Mouse (Mus musculus) hindbrain, postnatal 0 days (tissue): ENCODE data around the gene Espl1. TPM values are rescaled to one million over a fixed set of nuclear protein-coding genes. Genes with fewer than 3 reads are reported as not detected.

Source experiments
- ATAC-seq: fragments of 200-750 bp; cut with Nextera tagmentation; 2 replicates; pipeline ENCODE4 v1.8.0; 2017; ENCODE audit warnings: mild to moderate bottlenecking, moderate TSS enrichment, moderate library complexity
- DNase-seq: peaks from one replicate; pipeline ENCODE4 v3.0.0-alpha.2; 2015; ENCODE audit warnings: low spot score
- H3K27ac ChIP-seq: fragments of 300-500 bp; sonication (generic); 2 replicates; pipeline ENCODE4 v1.5.1; 2014; ENCODE audit warnings: mild to moderate bottlenecking
- H3K27me3 ChIP-seq: fragments of 300-500 bp; sonication (generic); 2 replicates; pipeline ENCODE4 v1.6.1; 2014; ENCODE audit warnings: low read length, mixed read lengths; ENCODE audit not compliant: insufficient read depth
- H3K36me3 ChIP-seq: fragments of 300-500 bp; sonication (generic); 2 replicates; pipeline ENCODE4 v1.6.1; 2014; ENCODE audit warnings: low read length, mixed read lengths; ENCODE audit not compliant: insufficient read depth
- H3K4me1 ChIP-seq: fragments of 300-500 bp; sonication (generic); 2 replicates; pipeline ENCODE4 v1.6.1; 2014; ENCODE audit warnings: antibody characterized with exemption, low read length, mixed read lengths; ENCODE audit not compliant: insufficient read depth
- H3K4me2 ChIP-seq: fragments of 300-500 bp; sonication (generic); 2 replicates; pipeline ENCODE4 v1.6.1; 2014; ENCODE audit warnings: low read depth, mild to moderate bottlenecking, low read length, moderate library complexity, mixed read lengths
- H3K4me3 ChIP-seq: fragments of 300-500 bp; sonication (generic); 2 replicates; pipeline ENCODE4 v1.5.1; 2014; ENCODE audit warnings: low read length
- H3K9ac ChIP-seq: fragments of 300-500 bp; sonication (generic); replicated peaks from 2 replicates; pipeline ENCODE4 v1.6.1; 2014; ENCODE audit warnings: mild to moderate bottlenecking, low read length, moderate library complexity, mixed read lengths
- H3K9me3 ChIP-seq: fragments of 300-500 bp; sonication (generic); 2 replicates; pipeline ENCODE4 v1.6.1; 2016; ENCODE audit warnings: low read length, mixed read lengths
- CTCF ChIP-seq: IDR thresholded peaks from 2 replicates; pipeline ENCODE4 v1.5.1; 2016; ENCODE audit warnings: antibody characterized with exemption, control low read depth, low read depth
- WGBS: fragments of 180-500 bp; shearing (Covaris S2); extraction: QIAGEN DNeasy Blood & Tissue Kit; methylation state at CpG from one replicate; pipeline ENCODE4 v1.1.7; 2014; 5-methylcytosine and 5-hydroxymethylcytosine counted together
- polyA plus RNA-seq: library from polyadenylated mRNA; unstranded; fragments of >200 nt; fragmentation: Nextera tagmentation; extraction: Ambion mirVana; gene quantifications from 2 replicates; pipeline ENCODE4 v1.2.1, GENCODE M21; 2015
- total RNA-seq: library from RNA; depleted of rRNA; stranded (reverse); fragments of >200 nt; gene quantifications from 2 replicates; pipeline ENCODE4 v1.2.3, GENCODE M21; 2014

Gene Espl1
- total and polyA plus RNA-seq, 2 experiments from 2014 or later = 3.8 to 7.3 TPM

DNA sequence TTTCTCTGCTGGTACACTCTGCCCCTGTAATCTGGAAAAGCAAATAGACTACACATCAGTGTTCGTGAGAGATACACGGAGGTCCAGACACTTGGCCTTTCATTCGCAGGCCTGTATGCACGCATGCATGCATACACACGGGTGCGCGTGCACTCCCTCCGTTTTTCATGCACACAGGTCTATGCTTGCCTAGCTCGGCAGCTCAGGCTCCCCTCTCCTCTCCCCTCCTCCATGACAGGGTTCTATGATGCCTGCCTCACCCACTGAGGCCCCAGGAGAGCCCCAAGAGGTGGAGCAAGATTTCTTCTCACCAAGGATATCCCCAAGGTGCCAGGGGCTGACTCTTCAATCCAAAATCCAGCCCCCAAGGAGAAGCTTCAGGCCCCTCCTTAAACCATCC is 46.1 kb upstream of the Espl1 start:
- Histone ChIP-seq H3K9me3 (no peaks in the 10 kb centered on the region), H3K4me1 (0 out of 2 replicates have a peak, but pooled peaks cover 3% of the 10 kb centered on the region), H3K27ac (peak overlapping the region; percentile 51; the same call in 1 of the 2 replicates), H3K27me3 (0 out of 2 replicates have a peak, but pooled peaks cover 2% of the 10 kb centered on the region), H3K9ac (no peak overlapping the region), H3K36me3 (no peaks in the 10 kb centered on the region), H3K4me3 (no peak overlapping the region), H3K4me2 (no peak overlapping the region)
- TF ChIP-seq CTCF = no peak
- DNase-seq (no peak), ATAC-seq (no peak)
- 60% methylated on average over 9 of the region's 9 CpGs for WGBS

DNA sequence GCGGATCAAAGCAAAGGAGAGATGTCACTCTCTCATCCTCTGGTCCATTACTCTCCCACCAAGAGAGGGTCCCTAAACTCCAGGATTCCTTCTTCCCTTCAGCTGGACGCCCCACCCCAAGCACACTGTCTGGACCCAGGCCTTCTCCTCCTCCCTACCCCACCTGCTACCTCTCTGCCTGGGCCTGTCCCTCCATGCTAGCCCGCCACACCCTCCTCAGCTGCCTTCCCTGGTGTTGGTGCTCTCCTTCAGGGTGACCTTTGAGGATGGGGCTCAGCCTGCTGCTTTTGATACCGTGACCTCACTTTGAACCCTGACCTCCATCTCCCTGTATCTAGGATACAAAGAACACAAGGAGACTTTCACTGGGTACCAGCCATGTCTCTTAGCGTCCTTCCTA is 45.5 kb upstream of the Espl1 start:
- 0 out of 2 replicates have a peak, but pooled peaks cover 5% of the 10 kb centered on the region for H3K27me3 ChIP-seq
- H3K27ac ChIP-seq = no peak overlapping the region
- H3K9ac ChIP-seq = no peak overlapping the region
- no peaks in the 10 kb centered on the region for H3K4me1 ChIP-seq
- WGBS = 68% methylated on average over 5 of the region's 5 CpGs
- ATAC-seq (no peak), DNase-seq (no peak)
- no peak overlapping the region for H3K4me2 ChIP-seq
- H3K4me3 ChIP-seq = no peak overlapping the region
- no peak for TF ChIP-seq CTCF
- no peaks in the 10 kb centered on the region for H3K9me3 ChIP-seq
- no peaks in the 10 kb centered on the region for H3K36me3 ChIP-seq

DNA sequence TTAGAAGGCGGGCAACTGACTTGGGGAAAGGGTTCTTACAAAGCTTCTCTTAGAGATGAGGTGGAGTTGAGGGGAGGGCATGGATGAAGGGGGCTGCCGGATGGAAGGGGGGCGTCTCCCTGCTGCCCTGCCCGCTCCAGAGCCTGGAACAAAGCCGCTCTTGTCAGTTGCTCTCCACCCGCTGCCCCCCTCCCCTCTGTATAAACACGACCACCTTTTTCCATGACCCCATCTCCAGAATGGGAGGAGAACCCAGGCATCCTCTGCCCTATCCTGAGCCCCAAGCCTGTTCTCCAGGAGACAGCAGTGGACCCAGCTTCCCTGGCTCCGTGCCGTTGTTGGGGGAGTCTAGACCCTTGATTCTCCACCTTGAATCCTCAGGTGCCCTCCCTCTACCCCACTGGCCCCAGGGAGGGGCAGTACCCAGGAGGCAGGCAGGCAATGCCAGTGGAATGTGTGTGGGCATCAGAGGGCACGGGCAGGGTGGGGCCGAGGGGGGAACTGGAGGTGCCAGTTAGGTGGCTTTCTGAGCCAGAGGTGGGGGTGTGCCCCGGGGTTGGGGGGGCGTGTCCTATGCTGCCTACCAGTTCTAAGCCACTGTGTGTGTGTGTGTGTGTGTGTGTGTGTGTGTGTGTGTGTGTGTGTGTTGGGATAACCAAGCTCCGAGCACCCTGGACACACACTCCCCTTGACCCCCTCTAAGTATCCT is 40.4 kb upstream of the Espl1 start:
- 45% methylated on average over 14 of the region's 14 CpGs for WGBS
- H3K36me3 ChIP-seq = no peaks in the 10 kb centered on the region
- DNase-seq (no peak), ATAC-seq (no peak)
- H3K27ac ChIP-seq = no peak overlapping the region
- peak overlapping the region; percentile 25; the same call in 1 of the 2 replicates for H3K4me2 ChIP-seq
- no peak overlapping the region for H3K4me3 ChIP-seq
- TF ChIP-seq CTCF = no peak
- no peaks in the 10 kb centered on the region for H3K9me3 ChIP-seq
- peaks cover 5% of the 10 kb centered on the region; the same call in 1 of the 2 replicates for H3K27me3 ChIP-seq
- no peak overlapping the region for H3K9ac ChIP-seq
- peaks cover 4% of the 10 kb centered on the region; the same call in 1 of the 2 replicates for H3K4me1 ChIP-seq

DNA sequence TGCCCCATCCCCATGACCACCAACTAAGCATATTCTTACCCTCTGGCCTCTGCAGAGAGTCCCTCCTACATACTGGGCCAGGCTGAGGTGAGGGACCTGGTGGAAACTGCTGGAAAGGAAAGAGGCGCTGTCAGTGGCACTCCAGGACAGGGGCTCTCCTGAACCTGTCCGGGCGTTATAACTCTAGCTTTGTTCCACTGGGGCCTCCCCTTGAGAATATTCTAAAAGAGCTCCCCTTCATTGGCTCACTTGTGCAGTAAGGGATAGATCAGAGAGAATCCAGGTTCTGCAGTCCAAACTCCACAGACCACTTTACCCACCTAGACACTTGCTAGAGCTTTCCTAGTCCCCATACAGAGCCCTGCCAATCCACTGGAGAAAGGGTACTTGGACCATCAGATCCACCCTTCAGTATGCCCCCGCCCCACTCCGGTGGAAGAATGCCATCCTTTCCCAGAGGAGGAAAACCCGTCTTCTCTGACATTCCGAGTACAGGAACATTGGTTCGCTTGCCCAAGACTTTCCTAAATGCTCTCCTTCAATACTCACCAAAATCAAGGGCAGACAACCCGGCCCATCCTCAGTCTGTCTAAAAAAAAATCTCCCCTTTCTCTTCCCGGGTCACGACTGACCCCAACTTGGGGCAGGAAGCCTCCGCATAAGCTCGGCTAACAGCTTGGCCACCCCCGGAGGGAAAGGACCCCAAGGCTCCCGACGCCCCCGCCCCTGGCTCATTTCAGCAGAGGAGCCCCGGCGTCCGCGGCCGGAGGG is 39.5 kb upstream of the Espl1 start:
- Histone ChIP-seq H3K27me3 (peaks cover 5% of the 10 kb centered on the region; the same call in 1 of the 2 replicates), H3K9ac (peak overlapping the region; percentile 65), H3K4me1 (peaks cover 4% of the 10 kb centered on the region; the same call in 1 of the 2 replicates), H3K4me3 (peak overlapping the region; percentile 56), H3K36me3 (no peaks in the 10 kb centered on the region), H3K4me2 (peak overlapping the region; percentile 87), H3K9me3 (no peaks in the 10 kb centered on the region), H3K27ac (no peak overlapping the region)
- DNase-seq (no peak), ATAC-seq (no peak)
- TF ChIP-seq CTCF = no peak
- WGBS = 8% methylated on average over 22 of the region's 22 CpGs

DNA sequence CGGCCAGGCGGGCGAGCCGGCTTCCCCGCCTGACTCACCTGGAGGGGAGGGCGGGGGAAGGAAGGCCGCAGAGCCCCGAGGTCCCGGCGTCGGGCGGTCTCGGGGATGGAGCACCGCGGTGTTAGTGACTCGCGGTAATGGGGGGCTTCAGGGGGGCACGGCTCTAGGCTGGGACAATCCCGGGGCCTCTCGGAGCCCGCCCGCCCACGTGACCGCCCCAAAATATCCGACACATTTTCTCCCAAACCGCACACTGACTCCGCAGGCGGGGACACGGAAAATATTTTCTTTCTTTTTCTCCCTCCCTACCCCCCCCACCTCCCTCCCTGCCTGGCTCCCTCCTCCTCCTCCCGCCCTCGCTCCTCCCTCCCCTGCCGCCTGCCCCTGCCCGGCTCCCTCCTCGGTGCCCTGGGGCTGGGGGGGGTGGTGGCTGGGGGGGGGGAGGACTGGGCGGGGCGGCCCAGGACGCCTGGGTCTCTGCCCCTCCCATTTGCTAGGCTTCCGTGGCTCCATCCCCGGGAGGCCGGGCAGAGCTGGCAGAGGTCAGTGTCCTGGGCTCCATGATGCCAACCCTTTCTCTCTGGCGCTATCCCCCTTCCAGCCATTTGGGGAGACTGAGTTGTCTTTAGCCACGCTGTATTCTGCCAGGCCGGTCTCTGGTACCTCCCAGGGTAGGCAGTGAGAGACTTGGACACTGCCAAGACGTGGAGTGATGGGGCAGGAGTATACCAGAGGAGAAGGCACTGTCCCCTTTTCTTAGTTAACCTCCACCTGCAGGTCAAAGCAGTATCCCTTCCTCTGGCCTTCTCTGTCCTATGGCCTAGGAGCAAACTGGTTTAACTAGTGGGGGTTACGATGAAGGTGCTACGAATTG is 38.6 kb upstream of the Espl1 start, which contains the start of gene Rarg:
Gene Rarg (minus strand): TSS at position 316 of the 874 bp plus-strand sequence.
- ATAC-seq = peak; percentile 61
- H3K27me3 ChIP-seq = peaks cover 5% of the 10 kb centered on the region; the same call in 1 of the 2 replicates
- no peaks in the 10 kb centered on the region for H3K36me3 ChIP-seq
- TF ChIP-seq CTCF = no peak
- H3K4me3 ChIP-seq = peak within 1 kb of the TSS; percentile 56
- DNase-seq = peak; percentile 34
- WGBS = 2% methylated on average over 37 of the region's 46 CpGs
- H3K27ac ChIP-seq = no peak within 1 kb of the TSS
- H3K4me1 ChIP-seq = peaks cover 4% of the 10 kb centered on the region; the same call in 1 of the 2 replicates
- peak within 1 kb of the TSS; percentile 65 for H3K9ac ChIP-seq
- peak within 1 kb of the TSS; percentile 87 for H3K4me2 ChIP-seq
- H3K9me3 ChIP-seq = no peaks in the 10 kb centered on the region

DNA sequence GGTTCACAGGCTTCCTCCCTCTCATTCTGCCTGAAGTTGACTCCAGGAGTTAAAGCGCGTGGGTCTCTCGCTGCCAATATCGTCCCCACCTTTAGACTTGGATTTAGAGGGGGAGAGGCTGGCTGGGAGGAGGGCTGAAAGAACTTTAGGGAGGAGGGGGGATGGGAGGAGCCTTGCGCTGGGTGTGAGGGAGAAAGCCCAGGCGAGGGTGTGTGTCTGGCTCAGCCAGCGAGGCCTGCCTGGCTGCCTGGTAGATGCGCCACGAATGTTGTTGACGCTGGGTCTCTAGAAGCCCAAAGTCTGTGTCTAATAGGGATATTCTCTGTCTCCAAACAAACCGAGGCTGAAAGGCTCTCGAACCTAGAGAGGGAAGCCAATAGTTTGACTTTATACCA is 38.0 kb upstream of the Espl1 start:
- peaks cover 5% of the 10 kb centered on the region; the same call in 1 of the 2 replicates for H3K27me3 ChIP-seq
- 9% methylated on average over 12 of the region's 12 CpGs for WGBS
- H3K9ac ChIP-seq = no peak overlapping the region
- DNase-seq (no peak), ATAC-seq (no peak)
- H3K9me3 ChIP-seq = no peaks in the 10 kb centered on the region
- H3K36me3 ChIP-seq = no peaks in the 10 kb centered on the region
- no peak for TF ChIP-seq CTCF
- H3K4me1 ChIP-seq = peaks cover 4% of the 10 kb centered on the region; the same call in 1 of the 2 replicates
- peak overlapping the region; percentile 56; the same call in 1 of the 2 replicates for H3K4me3 ChIP-seq
- H3K27ac ChIP-seq = no peak overlapping the region
- H3K4me2 ChIP-seq = peak overlapping the region; percentile 87
